Mouse (Mus musculus): ENCODE results near the gene Fcamr.

- TF ChIP-seq EP300 (IDR thresholded peaks at IDR 0.05; ENCODE audit: low read length) = no peak
- no peak for TF ChIP-seq E2F4 (IDR thresholded peaks at IDR 0.05; ENCODE audit: insufficient replicate concordance, low read depth, low read length)
- TF ChIP-seq CTCF (conservative IDR thresholded peaks at IDR 0.05 in 1 of 2, IDR thresholded peaks at IDR 0.05 in 1 of 2; ENCODE audit: low read depth in 2 of 2, low read length in 2 of 2) = no peak
- no peak for TF ChIP-seq USF1 (IDR thresholded peaks at IDR 0.05; ENCODE audit: low read depth, low read length)
These were observed 10.6 kb downstream of the Fcamr start for GRCm38 (mm10) chr1:130811316-130811715.
